Mouse (Mus musculus) C2C12 (cell line): ENCODE results near the gene Ptprj.

ENCODE experiments used
- CEBPB ChIP-seq: IDR thresholded peaks from one replicate; pipeline ENCODE4 v1.6.1; 2011; ENCODE audit warnings: low read depth, mild to moderate bottlenecking, control low read depth, moderate library complexity
- CTCF ChIP-seq: IDR thresholded peaks from one replicate; pipeline ENCODE4 v1.5.1; 2011; ENCODE audit not compliant: control insufficient read depth, insufficient read depth, insufficient read length
- MAX ChIP-seq: IDR thresholded peaks from one replicate; pipeline ENCODE4 v1.6.1; 2011; ENCODE audit warnings: mild to moderate bottlenecking, control low read depth

GRCm38 (mm10) chr2:90518296-90518695 lies 62.2 kb downstream of the Ptprj start:
- no peak for TF ChIP-seq MAX
- no peak for TF ChIP-seq CTCF
- no peak for TF ChIP-seq CEBPB
